Mouse (Mus musculus): ENCODE results near the gene Vil1.

- no peak for TF ChIP-seq TAL1 (IDR thresholded peaks at IDR 0.05; ENCODE audit: low read length)
- TF ChIP-seq GATA1 (IDR thresholded peaks at IDR 0.05; ENCODE audit: low read length), result no peak
These were observed 14.0 kb downstream of the Vil1 start for GRCm38 (mm10) chr1:74423147-74423546.

Measured in erythroblast, embryonic 14.5 days (primary cell).